Mouse (Mus musculus) A20 (cell line): Measurements from ENCODE around the gene Cdh23.

Source experiments
- DNase-seq: peaks from one replicate; pipeline ENCODE4 v3.0.0-alpha.2; 2011; ENCODE audit warnings: low read depth, low spot score

The Cdh23 gene

GRCm38 (mm10) chr10:60346056-60346455, 350.2 kb downstream of the Cdh23 start:
- DNase-seq, result no peak

GRCm38 (mm10) chr10:60344111-60344510, 352.2 kb downstream of the Cdh23 start:
- no peak for DNase-seq

GRCm38 (mm10) chr10:60341528-60341927, 354.8 kb downstream of the Cdh23 start:
- no peak for DNase-seq

GRCm38 (mm10) chr10:60335021-60335420, 361.3 kb downstream of the Cdh23 start:
- DNase-seq, result no peak

DNA sequence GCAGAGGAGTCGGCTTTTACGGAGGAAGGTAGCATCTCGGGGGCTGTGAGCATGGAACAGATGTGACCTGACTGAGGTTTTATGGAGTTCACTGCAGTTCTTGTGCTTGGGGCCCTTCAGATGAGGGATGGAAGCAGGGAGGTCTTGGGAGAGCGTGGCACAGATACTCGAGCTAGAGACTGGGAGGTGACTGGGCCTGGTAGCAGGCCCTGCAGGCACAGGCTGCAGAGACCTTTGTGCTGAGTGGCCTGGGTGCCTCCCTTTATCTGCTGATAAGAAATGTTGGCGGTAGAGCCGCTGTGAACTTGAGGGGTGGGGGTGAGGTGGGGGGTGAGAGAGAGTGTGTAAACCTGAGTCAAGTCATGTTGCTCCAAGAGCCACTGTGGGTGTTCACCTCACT, 361.7 kb downstream of the Cdh23 start:
- no peak for DNase-seq

DNA sequence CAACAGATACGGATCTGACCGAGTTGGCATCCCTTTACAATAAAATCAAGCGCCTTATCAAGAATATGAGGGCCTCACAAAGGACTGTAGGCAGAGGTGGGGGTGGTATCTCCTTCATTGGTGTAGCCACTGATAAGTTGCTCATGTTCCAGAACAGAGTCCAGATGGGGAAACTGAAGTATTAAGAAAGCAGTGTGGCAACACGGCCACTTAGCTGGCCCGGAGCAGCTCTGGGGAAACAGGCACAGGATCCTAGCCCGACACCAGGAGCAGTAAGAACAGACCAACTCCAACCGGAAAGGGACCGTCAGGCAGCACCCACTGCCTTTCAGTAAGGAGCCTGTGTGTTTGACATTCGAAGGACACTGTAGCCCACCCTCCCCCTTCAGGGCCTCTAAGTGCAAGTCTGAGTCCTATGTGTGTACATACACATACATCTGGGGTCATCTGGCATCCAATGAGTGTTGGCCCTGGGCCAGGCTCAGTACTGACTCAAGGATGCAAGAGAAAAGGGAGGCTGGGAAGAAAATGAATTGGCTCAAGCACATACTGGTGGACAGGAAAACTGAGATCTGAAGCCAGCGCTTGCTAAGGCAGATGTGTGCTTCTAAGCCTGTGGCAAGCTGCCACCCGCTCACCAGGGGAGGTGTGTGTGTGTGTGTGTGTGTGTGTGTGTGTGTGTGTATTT, 367.2 kb downstream of the Cdh23 start:
- no peak for DNase-seq

- DNase-seq, result no peak
These were observed 380.1 kb downstream of the Cdh23 start for GRCm38 (mm10) chr10:60316166-60316565.

DNA sequence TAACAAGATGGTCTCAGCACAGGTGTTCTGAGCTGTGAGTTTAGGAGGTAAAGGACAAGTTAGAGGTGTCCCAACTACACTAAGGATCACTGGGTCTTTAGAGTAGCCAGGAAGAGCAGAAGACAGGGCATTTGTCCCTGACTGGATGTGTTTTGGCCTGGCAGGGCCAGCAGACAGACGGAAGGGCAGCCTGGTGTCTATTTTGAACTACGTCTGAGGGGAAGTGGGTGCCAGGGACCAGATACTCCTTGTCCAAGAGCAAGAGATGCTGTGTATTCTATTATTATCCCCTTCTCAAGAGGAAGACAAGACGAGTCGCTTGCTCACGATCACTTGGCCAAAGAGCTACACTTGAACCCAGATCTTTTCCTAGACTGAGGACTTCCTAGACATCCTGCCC, 382.7 kb downstream of the Cdh23 start:
- DNase-seq, result no peak

GRCm38 (mm10) chr10:60310629-60311028, 385.7 kb downstream of the Cdh23 start:
- no peak for DNase-seq

DNA sequence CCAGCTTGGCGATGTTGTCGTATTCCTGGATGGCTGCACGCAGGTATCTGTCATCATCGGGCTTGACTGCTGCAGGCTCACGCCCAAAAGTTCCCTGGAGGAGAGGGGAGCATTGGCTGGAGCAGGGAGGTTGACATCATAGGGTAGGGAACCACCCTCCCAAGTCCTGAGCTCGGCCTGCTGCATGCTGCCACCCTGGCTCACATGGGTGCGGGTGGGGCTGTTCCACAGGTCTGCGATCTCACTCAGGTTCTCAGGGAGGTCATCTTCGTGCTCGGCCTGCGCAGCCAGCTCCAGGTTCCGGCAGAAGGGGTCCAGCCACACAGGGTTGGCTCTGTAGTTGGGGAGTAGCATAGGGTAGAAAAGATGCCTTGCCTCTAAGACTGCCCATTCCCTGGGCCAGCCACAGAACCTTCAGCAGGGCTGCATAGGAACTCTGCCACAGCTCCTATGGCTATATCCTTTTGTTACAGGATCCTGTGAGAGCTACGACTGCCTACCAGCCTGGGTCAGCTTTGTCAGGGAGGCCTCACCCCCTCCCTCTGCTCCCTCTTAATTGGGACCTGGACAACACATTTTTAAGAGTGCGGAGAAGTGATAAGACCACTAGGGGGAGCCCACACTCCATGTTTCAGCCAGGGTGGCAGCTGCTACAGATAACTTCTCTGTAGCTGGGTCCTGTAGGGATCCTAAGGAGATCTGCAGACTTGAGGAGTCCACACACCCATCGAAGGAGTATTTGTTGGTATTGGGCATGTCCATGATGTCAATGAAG, 391.2 kb downstream of the Cdh23 start:
- DNase-seq, result peak; percentile 73

DNA sequence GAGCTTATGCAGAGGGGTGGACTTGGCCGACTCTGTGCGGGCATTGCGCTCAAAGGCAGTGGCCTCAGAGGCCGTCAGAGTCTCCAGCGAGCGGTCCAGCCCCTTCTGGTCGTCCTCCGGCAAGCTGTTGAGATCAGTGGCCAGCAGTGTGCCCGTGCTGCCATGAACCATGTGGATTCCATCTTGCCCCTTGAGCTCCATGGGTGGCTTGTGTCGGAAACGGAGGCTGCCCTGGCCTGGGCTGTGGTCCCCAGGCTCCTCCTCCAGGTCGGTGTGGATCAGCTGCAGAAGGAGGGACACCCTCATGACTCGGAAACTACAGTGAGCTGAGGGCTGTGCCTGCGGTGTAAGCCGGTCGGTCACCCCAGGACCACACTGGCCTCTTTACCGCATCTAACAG, 392.9 kb downstream of the Cdh23 start:
- DNase-seq, result no peak

DNA sequence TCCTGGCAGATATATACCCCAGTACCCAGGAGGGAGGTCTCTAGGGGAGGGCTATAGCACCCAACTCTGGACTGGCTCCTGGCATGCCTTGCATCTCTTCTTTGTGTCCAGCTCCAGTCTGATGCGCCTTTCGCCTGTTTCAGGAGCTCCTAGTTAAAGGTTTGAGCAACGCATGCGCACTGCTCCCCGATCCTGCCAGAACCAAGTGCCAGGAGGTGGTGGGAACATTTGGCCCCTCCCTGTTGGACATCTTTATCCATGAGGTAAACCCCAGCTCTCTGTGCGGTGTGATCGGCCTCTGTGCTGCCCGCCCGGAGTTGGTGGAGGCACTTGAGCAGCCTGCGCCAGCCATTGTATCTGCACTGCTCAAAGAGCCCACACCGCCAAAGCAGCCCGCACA, 396.7 kb downstream of the Cdh23 start:
- no peak for DNase-seq

- no peak for DNase-seq
These were observed 400.3 kb downstream of the Cdh23 start for GRCm38 (mm10) chr10:60296027-60296426.

- no peak for DNase-seq
These were observed 400.9 kb downstream of the Cdh23 start for GRCm38 (mm10) chr10:60295356-60295755.

DNA sequence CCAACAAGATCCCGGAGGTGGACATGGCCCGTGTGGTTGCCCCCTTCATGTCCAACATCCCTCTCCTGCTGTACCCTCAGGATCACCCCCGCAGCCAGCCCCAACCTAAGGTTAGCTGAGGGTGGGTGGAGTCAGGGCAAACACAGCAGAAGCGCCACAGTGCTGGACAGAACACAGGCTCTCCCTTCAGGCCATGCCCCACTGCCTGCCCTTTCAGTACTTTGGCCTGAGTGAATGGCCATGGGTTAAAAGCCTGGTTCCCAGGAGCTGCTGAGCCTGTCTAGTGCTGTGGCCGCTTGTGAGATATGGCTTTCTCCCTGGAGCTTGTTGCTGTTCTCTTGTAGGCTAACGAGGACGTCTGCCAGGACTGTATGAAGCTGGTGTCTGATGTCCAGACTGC, 401.7 kb downstream of the Cdh23 start:
- no peak for DNase-seq

DNA sequence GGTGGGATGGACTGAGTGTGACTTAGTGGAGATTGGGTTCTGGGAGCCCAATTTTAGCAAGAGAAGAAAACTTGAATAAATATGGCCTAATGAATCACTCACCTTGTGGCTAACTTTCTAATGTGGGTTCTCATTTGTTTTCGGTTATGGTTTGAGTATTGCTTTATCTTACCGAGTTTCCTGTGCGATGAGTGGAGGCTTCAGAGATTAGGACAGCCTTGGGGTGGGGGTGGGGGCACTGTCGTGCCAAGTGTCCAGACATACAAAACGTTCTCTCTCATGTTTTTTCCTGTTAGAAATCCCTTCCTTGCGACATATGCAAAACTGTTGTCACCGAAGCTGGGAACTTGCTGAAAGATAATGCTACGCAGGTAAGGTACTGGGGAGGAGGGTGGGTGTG, 404.1 kb downstream of the Cdh23 start:
- DNase-seq, result no peak

DNA sequence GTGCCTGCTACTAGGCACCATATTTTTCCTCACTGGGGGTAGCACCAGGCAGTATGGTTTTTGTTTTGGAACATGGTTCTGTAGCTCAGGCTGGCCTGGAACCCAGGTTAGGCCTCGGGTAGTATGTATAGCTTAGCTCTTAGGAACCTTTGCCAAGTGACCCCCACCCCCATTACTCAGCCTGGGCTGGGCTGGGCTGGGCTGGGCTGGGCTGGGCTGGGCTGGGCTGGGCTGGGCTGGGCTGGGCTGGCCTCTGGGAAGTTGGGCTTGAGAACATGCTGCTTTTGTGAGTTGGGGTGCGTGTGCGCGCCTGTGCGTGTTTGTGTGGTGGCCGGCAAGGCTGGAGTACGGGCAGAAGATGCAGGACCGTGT, 405.6 kb downstream of the Cdh23 start:
- no peak for DNase-seq

DNA sequence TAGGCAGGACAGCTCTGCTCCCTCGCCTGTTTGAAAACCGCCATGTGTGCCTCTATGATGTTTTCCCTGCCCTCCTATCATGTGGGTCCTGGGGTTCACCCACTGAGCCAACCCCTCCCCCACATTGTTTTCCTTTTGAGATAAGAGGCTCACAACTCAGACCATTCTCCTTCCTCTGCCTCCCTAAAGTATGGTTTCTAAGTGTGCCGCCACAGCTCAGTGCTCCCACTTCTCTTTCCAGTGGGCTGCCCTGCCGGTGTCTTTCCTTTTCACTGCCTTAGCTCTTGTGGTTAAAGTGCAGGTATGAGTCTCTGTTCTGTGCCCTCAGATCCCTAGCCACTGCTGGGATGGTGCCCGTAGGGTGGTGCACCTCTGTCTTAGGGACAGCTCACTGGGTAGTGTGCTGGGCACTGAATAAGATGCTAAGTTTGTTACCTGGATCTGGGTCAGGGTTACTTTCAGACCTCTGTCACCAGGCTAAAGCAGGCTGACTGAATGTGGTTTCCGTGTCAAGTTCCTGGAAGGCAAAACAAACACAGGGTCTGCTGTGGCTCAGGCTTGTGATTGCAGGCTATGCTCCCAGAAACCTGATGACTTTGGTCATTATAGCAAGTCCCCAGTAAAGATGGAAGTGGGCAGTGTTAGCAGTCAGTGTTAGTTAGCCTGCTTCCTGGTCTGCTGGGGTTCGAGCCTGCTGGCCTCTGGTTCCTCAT, 406.1 kb downstream of the Cdh23 start:
- no peak for DNase-seq

DNA sequence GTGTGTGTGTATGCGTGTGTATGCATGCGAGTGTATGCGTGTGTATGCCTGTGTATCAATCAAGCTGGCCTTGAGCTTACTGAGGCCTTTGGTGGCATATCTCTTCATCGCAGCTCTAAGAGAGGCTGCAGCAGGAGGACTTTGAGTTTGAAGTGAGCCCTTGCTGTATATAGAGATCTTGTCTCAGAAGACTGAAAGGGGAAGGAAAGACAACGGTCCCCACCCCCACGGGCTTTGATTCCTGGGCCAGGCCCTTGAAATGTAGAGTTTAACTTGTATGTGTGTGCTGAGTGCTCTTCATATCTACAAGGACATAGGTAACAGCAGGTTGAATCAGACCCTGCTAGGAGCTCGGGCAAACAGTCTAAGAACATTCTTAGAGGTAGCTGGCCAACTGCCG, 407.1 kb downstream of the Cdh23 start:
- peak; percentile 53 for DNase-seq

GRCm38 (mm10) chr10:60287726-60288125, 408.6 kb downstream of the Cdh23 start:
- DNase-seq, result no peak

DNA sequence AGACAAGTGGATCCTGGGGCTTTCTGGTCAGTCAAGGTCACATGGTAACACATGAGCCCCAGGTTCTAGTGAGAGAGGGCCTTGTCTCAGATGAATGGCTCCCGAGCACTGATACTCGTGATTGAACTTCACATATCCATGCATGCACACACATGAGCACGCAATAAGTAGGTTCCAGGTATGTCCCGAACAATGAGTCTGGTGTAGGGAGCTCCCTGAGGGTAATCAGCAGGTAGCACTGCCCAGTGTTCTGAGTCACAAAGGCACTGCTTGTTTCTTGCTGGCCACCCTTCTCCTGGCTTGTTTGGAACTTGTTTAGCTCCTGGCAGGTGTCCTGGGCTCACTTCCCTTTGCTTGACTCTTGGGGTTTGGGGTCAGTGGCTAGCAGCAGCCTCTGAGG, 409.1 kb downstream of the Cdh23 start:
- DNase-seq, result peak; percentile 48

- DNase-seq, result peak; percentile 43
These were observed 409.7 kb downstream of the Cdh23 start for GRCm38 (mm10) chr10:60286546-60286945.
